Mouse (Mus musculus) heart, adult 2 months (tissue): ENCODE data around the gene Smg1.

Experiments
- CTCF ChIP-seq: fragments of 200-600 bp; IDR thresholded peaks from 2 replicates; pipeline ENCODE4 v1.8.1; 2022; ENCODE audit warnings: antibody characterized with exemption, mild to moderate bottlenecking, moderate library complexity
- POLR2A ChIP-seq: fragments of 200-500 bp; IDR thresholded peaks from 2 replicates; pipeline ENCODE4 v1.6.1; 2011; ENCODE audit warnings: mild to moderate bottlenecking, low read depth, low read length, control low read depth; ENCODE audit not compliant: insufficient read depth

DNA sequence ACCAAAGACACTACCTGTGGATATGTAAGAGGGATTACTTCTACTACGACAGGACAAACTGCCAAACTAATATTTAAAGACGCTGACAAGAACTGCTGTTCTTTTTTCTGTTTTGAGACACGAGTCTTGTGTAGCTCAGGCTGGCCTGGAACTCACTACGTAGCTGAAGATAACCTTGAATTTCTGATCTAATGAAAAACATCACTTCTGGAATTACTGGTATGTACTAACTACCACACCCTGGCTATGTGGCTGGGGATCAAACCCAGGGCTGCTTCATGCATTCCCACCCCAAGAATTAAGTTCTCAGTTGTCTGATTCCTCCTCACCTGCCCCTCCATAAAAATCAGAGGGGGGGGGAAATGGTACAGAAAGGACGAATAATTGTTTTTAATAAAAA, 3.5 kb downstream of the Smg1 start:
- TF ChIP-seq CTCF (no peak), POLR2A (no peak)
